Mouse (Mus musculus): ENCODE results near the gene Gnaz.
A peak's percentile ranks its signal among the peaks of the same experiment; 100 is the strongest.

The Gnaz gene

DNA sequence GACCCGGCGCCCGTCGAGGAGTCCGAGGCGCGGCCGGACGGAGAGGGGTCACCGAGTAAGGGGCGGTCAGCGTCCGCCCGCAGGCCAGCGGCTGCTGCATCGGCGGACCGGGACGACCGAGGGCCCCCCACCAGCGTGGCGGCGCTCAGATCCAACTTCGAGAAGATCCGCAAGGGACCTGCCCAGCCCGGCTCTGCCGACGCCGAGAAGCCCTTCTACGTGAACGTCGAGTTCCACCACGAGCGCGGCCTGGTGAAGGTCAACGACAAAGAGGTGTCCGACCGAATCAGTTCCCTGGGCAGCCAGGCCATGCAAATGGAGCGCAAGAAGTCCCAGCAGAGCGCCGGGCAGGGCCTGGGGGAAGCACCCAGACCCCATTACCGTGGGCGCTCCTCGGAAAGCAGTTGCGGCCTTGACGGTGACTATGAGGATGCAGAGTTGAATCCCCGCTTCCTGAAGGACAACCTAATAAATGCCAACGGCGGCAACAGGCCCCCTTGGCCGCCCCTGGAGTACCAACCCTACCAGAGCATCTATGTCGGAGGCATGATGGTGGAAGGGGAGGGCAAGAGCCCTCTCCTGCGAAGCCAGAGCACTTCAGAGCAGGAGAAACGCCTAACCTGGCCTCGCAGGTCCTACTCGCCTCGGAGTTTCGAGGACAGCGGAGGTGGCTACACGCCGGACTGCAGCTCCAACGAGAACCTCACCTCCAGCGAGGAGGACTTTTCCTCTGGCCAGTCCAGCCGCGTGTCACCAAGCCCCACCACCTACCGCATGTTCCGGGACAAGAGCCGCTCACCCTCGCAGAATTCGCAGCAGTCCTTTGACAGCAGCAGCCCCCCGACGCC lies 94.6 kb downstream of the Gnaz start:
- DNase-seq (ENCODE audit: low spot score in 2 of 2) = peak; percentile 20 to 29

DNA sequence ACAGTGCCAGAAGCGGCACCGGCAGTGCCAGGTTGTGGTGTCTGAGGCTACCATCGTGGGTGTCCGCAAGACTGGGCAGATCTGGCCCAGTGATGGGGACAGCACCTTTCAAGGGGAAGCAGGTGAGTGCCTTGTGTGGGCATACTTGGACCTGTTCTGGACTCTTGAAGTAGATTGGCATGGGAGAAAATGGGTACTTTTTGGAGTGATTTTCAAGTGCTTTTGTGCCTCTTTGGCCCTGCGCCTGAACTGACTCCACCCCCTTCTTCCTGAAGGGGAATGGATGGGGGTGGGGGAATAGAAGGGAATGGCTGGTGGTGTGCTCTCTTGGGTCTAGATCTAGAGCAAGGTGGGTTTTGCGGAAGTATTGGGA lies 95.2 kb downstream of the Gnaz start:
- no peak for DNase-seq (ENCODE audit: low spot score in 2 of 2)

DNA sequence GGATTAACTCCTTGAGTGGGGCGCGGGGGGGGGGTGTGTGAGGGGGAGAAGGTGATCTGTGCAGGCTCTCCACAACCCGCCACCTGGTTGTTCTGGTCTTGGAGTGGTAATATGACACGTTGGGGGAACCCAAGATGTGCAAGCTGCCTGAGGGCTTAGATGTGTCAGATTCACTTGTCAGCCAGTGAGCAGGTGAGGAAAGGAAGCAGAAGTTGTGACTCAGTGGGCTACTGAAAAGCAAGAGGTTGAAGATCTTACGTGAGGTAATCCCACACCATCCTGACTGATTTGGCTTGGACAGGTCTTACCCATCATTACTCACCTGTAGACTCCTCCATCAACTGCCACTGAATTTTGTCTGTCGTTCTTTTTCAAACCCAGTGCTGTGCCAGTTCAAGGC lies 95.6 kb downstream of the Gnaz start:
- no peak for DNase-seq (ENCODE audit: low spot score in 2 of 2)

DNA sequence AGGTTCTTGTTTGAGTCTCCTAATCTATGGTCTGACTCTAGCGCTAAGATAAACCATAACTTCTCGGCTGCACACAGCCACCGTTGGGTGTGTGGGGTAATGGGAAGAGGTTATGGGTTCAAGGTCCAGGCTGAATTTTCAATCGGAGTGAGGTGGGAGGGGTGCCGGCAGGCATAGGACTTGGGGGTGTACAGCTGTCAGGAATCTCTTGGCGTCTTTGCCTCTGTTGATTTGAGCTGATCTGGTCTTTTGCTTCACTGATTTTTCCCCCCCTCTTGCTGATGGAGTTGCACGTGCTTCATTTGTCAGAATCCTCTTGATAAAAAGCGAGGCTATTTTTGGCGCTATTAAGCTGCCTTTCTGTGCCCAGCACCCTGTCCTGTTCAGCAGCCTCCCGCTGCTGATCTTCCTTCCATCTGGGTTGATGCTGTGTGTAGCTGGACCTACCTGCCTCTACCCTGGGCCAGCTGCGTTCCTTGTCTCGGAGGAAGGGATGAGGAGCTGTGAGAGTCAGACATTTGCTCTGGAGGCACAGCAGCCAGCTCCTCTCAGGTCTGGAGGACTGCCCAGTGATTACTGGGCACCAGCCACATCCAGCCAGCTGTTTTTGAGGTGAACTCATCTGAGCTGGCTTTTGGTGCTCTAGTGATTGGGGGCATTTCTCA lies 96.5 kb downstream of the Gnaz start:
- DNase-seq (ENCODE audit: low spot score in 2 of 2) = no peak

DNA sequence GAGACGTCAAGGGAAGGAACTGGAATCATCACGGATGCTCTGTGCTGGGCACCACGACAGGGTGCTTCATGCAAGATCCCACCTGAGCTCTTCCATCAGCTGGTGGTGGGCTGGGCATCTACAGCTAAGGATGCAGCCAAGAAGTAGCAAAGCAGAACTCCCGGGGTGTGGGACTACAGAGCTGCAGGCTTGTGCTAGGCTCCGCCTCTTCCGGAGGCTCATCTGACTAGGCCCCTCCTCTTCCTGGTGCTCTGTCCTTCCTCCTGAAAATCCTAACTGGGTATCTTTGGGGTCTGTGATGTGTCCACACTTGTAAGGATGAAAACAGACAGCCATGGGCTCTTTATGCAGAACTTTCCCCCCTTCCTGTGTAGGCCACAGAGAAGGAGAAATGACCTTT lies 98.7 kb downstream of the Gnaz start:
- no peak for DNase-seq (ENCODE audit: low spot score in 2 of 2)
